Comparison of ENCODE assay signal across 30 mouse cellular contexts in the genomic region with DNA sequence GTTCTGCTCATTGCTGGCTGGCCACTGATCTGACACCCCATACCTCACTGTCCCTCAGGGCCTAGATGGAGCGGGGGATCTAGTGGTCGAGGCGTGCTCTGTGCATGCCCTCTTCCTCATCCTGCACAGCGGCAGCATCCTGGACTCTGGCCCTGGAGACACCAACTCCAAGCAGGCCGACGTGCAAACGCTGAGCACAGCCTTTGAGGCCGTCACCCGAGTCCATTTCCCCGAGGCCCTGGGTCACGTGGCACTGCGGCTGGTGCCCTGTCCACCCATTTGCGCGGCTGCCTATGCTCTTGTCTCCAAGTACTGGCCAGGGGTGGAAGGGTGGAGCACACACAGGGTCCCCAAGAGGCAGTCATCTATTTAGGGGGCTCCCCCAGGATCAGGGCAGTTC. TPM values are rescaled to one million over a fixed set of nuclear protein-coding genes. Genes with fewer than 3 reads are reported as not detected.
"Had no signal": no experiment of that assay in that cellular context is flagged by ENCODE, and none has a peak within 500 bp of the region (broad histone marks: within the 10 kb centered on the region; RNA-seq: fewer than 3 reads in every experiment).

No protein-coding gene starts in this region.

- H3K4me2 ChIP-seq: heart, embryonic 12.5 days; hindbrain, embryonic 12.5 days; hindbrain, embryonic 14.5 days; intestine, embryonic 15.5 days; limb, embryonic 12.5 days; liver, embryonic 11.5 days; liver, embryonic 13.5 days; liver, embryonic 15.5 days had no signal

- H3K27me3 ChIP-seq: intestine, embryonic 15.5 days had no signal

- H3K9me3 ChIP-seq: heart, embryonic 10.5 days; heart, embryonic 12.5 days; hindbrain, embryonic 10.5 days; hindbrain, embryonic 12.5 days; intestine, embryonic 15.5 days; limb, embryonic 10.5 days; limb, embryonic 12.5 days; liver, embryonic 13.5 days; liver, embryonic 15.5 days had no signal

- ATAC-seq: hindbrain, embryonic 16.5 days; inflammation-experienced regulatory T-cells, adult 6 months; intestine, embryonic 15.5 days; intestine, postnatal 0 days had no signal

- DNase-seq: gastrocnemius, adult 2 months; gastrocnemius, postnatal 10 days; gastrocnemius, postnatal 25 days; heart, adult 18-20 months; heart, postnatal 10 days; heart, postnatal 4 days; kidney, adult 9 months; kidney, postnatal 4 days; liver; liver, embryonic 13.5 days had no signal

- H3K4me3 ChIP-seq: gastrocnemius, adult 2 months; heart, embryonic 10.5 days; heart, embryonic 12.5 days; hindbrain, embryonic 10.5 days; hindbrain, embryonic 12.5 days; intestine, embryonic 15.5 days; layer of hippocampus, adult 2 months; left cerebral cortex, adult 2 months; limb, embryonic 10.5 days; limb, embryonic 12.5 days; liver, embryonic 13.5 days; liver, embryonic 15.5 days had no signal

- H3K4me1 ChIP-seq: heart, embryonic 12.5 days; intestine, embryonic 15.5 days; liver, embryonic 13.5 days had no signal

- H3K9ac ChIP-seq: heart, embryonic 12.5 days; hindbrain, embryonic 12.5 days; hindbrain, embryonic 14.5 days; intestine, embryonic 15.5 days; limb, embryonic 12.5 days; liver, embryonic 13.5 days; liver, embryonic 15.5 days had no signal

- H3K27ac ChIP-seq: gastrocnemius, adult 2 months; heart, embryonic 10.5 days; hindbrain, embryonic 10.5 days; hindbrain, embryonic 12.5 days; hindbrain, embryonic 14.5 days; intestine, embryonic 15.5 days; kidney, postnatal 0 days; layer of hippocampus, adult 2 months; left cerebral cortex, adult 2 months; limb, embryonic 10.5 days; limb, embryonic 12.5 days; liver, embryonic 13.5 days; liver, embryonic 15.5 days had no signal

RNA-seq across cellular contexts. Expression of gene Cabp2, which starts 25.3 kb away (rescaled TPM):
- polyA plus RNA-seq: frontal cortex, adult 2 months; heart, embryonic 10.5 days; heart, embryonic 12.5 days; heart, embryonic 14.5 days; heart, embryonic 16.5 days; hindbrain, embryonic 10.5 days; hindbrain, embryonic 12.5 days; hindbrain, embryonic 14.5 days; hindbrain, embryonic 16.5 days; inflammation-experienced regulatory T-cells, adult 6 months; intestine, postnatal 0 days; limb, embryonic 10.5 days; limb, embryonic 12.5 days; limb, embryonic 14.5 days had no signal

RNA-seq across cellular contexts. Expression of gene Gpr152, which starts 32.9 kb away (rescaled TPM):
- polyA plus RNA-seq: heart, embryonic 10.5 days; heart, embryonic 12.5 days; heart, embryonic 14.5 days; heart, embryonic 16.5 days; hindbrain, embryonic 10.5 days; hindbrain, embryonic 14.5 days; hindbrain, embryonic 16.5 days; intestine, embryonic 15.5 days; intestine, postnatal 0 days; limb, embryonic 10.5 days; limb, embryonic 12.5 days; liver, embryonic 11.5 days; liver, embryonic 13.5 days; liver, embryonic 15.5 days had no signal
